Mouse (Mus musculus) thymus, adult 2 months (tissue): Measurements from ENCODE around the gene P4ha1.

Source experiments
- CTCF ChIP-seq: fragments of 200-500 bp; IDR thresholded peaks from 2 replicates; pipeline ENCODE4 v1.5.1; 2012; ENCODE audit warnings: mild to moderate bottlenecking, control low read depth, low read length, moderate library complexity, borderline replicate concordance; ENCODE audit not compliant: control insufficient read depth, poor library complexity, insufficient read depth; ENCODE audit errors: extremely low read depth
- POLR2A ChIP-seq: fragments of 200-500 bp; IDR thresholded peaks from 2 replicates; pipeline ENCODE4 v1.6.1; 2012; ENCODE audit warnings: mild to moderate bottlenecking, low read length, control low read depth, moderate library complexity; ENCODE audit not compliant: control insufficient read depth, poor library complexity, insufficient read depth; ENCODE audit errors: extremely low read depth

- TF ChIP-seq CTCF (no peak), POLR2A (no peak)
These were observed 43.6 kb downstream of the P4ha1 start for GRCm38 (mm10) chr10:59366746-59367145.
